18 mouse cellular contexts compared by ENCODE assay signal in genomic region chr17:29065971-29066370, GRCm38 (mm10). TPM values are rescaled to one million over a fixed set of nuclear protein-coding genes. Genes with fewer than 3 reads are reported as not detected.
A peak's percentile ranks its signal among the peaks of the same experiment; 100 is the strongest.
DNase-seq lines count a peak whose midpoint lies in the region; ATAC-seq and TF ChIP-seq lines count a peak whose summit lies in the region.
"Had no signal": no experiment of that assay in that cellular context is flagged by ENCODE, and none has a peak within 500 bp of the region (broad histone marks: within the 10 kb centered on the region; RNA-seq: fewer than 3 reads in every experiment).

No protein-coding gene starts in this region.

- WGBS in forebrain, postnatal 0 days, result 94% methylated on average over 3 of the region's 3 CpGs

- no peak overlapping the region for H3K4me2 ChIP-seq in forebrain, postnatal 0 days (ENCODE audit: low read depth)
- H3K4me2 ChIP-seq: embryonic facial prominence, embryonic 12.5 days; forebrain, embryonic 13.5 days; forebrain, embryonic 15.5 days had no signal

- H3K27me3 ChIP-seq in forebrain, postnatal 0 days (ENCODE audit: insufficient read depth, low read length), result no peaks in the 10 kb centered on the region
- H3K27me3 ChIP-seq: embryonic facial prominence, embryonic 12.5 days; forebrain, embryonic 13.5 days; forebrain, embryonic 15.5 days had no signal

- no peaks in the 10 kb centered on the region for H3K4me1 ChIP-seq in forebrain, postnatal 0 days (ENCODE audit: insufficient read depth)

- DNase-seq in heart, adult 11 months, result peak; percentile 44
- no peak for DNase-seq in heart, postnatal 14 days
- DNase-seq in induced T-regulatory cell, adult 2 months (ENCODE audit: low read depth), result peak; percentile 78
- no peak for DNase-seq in thymus, postnatal 4 days
- DNase-seq in forebrain, postnatal 0 days, result no peak
- DNase-seq: adrenal gland, adult 8-10 months; adrenal gland, postnatal 14 days; adrenal gland, postnatal 36 days; B cell, adult 2 months; cerebellum, adult 11-12 months; cerebellum, adult 2 months; cerebellum, adult 9-10 months; cerebellum, postnatal 10 days; cerebellum, postnatal 25 days had no signal

- no peak for ATAC-seq in forebrain, postnatal 0 days
- ATAC-seq: forebrain, embryonic 13.5 days; forebrain, embryonic 15.5 days had no signal

- H3K4me3 ChIP-seq in forebrain, postnatal 0 days (ENCODE audit: low read depth, low read length), result no peak overlapping the region
- H3K4me3 ChIP-seq: embryonic facial prominence, embryonic 10.5 days; embryonic facial prominence, embryonic 12.5 days; forebrain, embryonic 13.5 days; forebrain, embryonic 15.5 days had no signal

- no peaks in the 10 kb centered on the region for H3K9me3 ChIP-seq in forebrain, postnatal 0 days (ENCODE audit: low read length)
- H3K9me3 ChIP-seq: embryonic facial prominence, embryonic 10.5 days; embryonic facial prominence, embryonic 12.5 days; forebrain, embryonic 13.5 days; forebrain, embryonic 15.5 days had no signal

- no peak for TF ChIP-seq CTCF in forebrain, postnatal 0 days (IDR thresholded peaks at IDR 0.05; ENCODE audit: low read depth)

- no peak overlapping the region for H3K9ac ChIP-seq in forebrain, postnatal 0 days
- H3K9ac ChIP-seq: embryonic facial prominence, embryonic 12.5 days; forebrain, embryonic 13.5 days; forebrain, embryonic 15.5 days had no signal

- H3K36me3 ChIP-seq in forebrain, postnatal 0 days (ENCODE audit: insufficient read depth), result no peaks in the 10 kb centered on the region
- H3K36me3 ChIP-seq: embryonic facial prominence, embryonic 10.5 days; embryonic facial prominence, embryonic 12.5 days; forebrain, embryonic 15.5 days had no signal

- intact Hi-C loops in heart, postnatal 14 days (cut with DNase I), result no loop called here

- H3K27ac ChIP-seq in forebrain, postnatal 0 days (ENCODE audit: low read depth, low read length), result no peak overlapping the region
- H3K27ac ChIP-seq: embryonic facial prominence, embryonic 10.5 days; embryonic facial prominence, embryonic 12.5 days; forebrain, embryonic 13.5 days; forebrain, embryonic 15.5 days had no signal

RNA-seq across cellular contexts. Expression of gene Cdkn1a, which starts 24.8 kb away (rescaled TPM):
- total RNA-seq in heart, postnatal 14 days (2021), result 100 to 1,000 TPM; 105 to 121 TPM
- total RNA-seq in forebrain, postnatal 0 days (2014; rRNA removed), result 15.3 and 20.0 TPM in 2 replicates
- polyA plus RNA-seq in forebrain, postnatal 0 days (2015; fragmentation: Nextera tagmentation; extraction: Ambion mirVana), result 94.3 and 121 TPM in 2 replicates

RNA-seq across cellular contexts. Expression of gene Srsf3, which starts 33.5 kb away (rescaled TPM):
- 100 to 1,000 TPM in 1 of 2 experiments, 10 to 100 TPM in 1; 99.7 to 120 TPM for total RNA-seq in heart, postnatal 14 days (2021)
- 263 and 287 TPM in 2 replicates for total RNA-seq in forebrain, postnatal 0 days (2014; rRNA removed)
- polyA plus RNA-seq in forebrain, postnatal 0 days (2015; fragmentation: Nextera tagmentation; extraction: Ambion mirVana), result 367 and 416 TPM in 2 replicates

RNA-seq across cellular contexts. Expression of gene Rab44, which starts 48.0 kb away (rescaled TPM):
- total RNA-seq in heart, postnatal 14 days (2021), result under 1 TPM; 0.73 to 0.76 TPM
- not detected in 2 replicates for total RNA-seq in forebrain, postnatal 0 days (2014; rRNA removed)
- 0.13 TPM in 1 of 2 replicates, not detected in the other for polyA plus RNA-seq in forebrain, postnatal 0 days (2015; fragmentation: Nextera tagmentation; extraction: Ambion mirVana)
- polyA plus RNA-seq: forebrain, embryonic 13.5 days had no signal

RNA-seq across cellular contexts. Expression of gene Stk38, which starts 58.2 kb away (rescaled TPM):
- total RNA-seq in heart, postnatal 14 days (2021), result 10 to 100 TPM; 47.6 to 48.8 TPM
- total RNA-seq in forebrain, postnatal 0 days (2014; rRNA removed), result 49.0 and 58.8 TPM in 2 replicates
- 32.8 and 43.7 TPM in 2 replicates for polyA plus RNA-seq in forebrain, postnatal 0 days (2015; fragmentation: Nextera tagmentation; extraction: Ambion mirVana)

Comparison
In these comparisons a context has a peak if more than half of its experiments do, and no peak if none do; other contexts are left out.
1. DNase-seq: peak in heart, adult 11 months (single experiment) and induced T-regulatory cell, adult 2 months (single experiment); none in heart, postnatal 14 days (0 of 2), thymus, postnatal 4 days (single experiment) and forebrain, postnatal 0 days (single experiment).